Mouse (Mus musculus): ENCODE measurements around the gene Olfr700. TPM values are rescaled to one million over a fixed set of nuclear protein-coding genes. Genes with fewer than 3 reads are reported as not detected.
"Not testable (repeated sequence)": the region's sequence is repeated elsewhere in the genome, so short reads cannot be mapped to it uniquely, and the experiment has no call there.

Olfr700 gene
- total and polyA plus RNA-seq, 2 experiments from 2014 or later: not detected

- DNase-seq (ENCODE audit: low spot score) (no peak), ATAC-seq (no peak)
- H3K9me3 ChIP-seq (ENCODE audit: low read length): no peaks in the 10 kb centered on the region
- H3K27me3 ChIP-seq (ENCODE audit: insufficient read depth, low read length): no peaks in the 10 kb centered on the region
- H3K9ac ChIP-seq (replicated peaks; ENCODE audit: low read length): no peak overlapping the region
- H3K27ac ChIP-seq: no peak overlapping the region
- H3K4me3 ChIP-seq (ENCODE audit: low read length): no peak overlapping the region
- H3K4me1 ChIP-seq (ENCODE audit: insufficient read depth, low read length): no peaks in the 10 kb centered on the region
- no peaks in the 10 kb centered on the region for H3K36me3 ChIP-seq (ENCODE audit: insufficient read depth, low read length)
- H3K4me2 ChIP-seq (ENCODE audit: low read depth, low read length): no peak overlapping the region
- TF ChIP-seq CTCF (IDR thresholded peaks at IDR 0.05; ENCODE audit: low read depth): no peak
Observed at GRCm38 (mm10) chr7:106788330-106788729, 20.3 kb downstream of the Olfr700 start.

DNA sequence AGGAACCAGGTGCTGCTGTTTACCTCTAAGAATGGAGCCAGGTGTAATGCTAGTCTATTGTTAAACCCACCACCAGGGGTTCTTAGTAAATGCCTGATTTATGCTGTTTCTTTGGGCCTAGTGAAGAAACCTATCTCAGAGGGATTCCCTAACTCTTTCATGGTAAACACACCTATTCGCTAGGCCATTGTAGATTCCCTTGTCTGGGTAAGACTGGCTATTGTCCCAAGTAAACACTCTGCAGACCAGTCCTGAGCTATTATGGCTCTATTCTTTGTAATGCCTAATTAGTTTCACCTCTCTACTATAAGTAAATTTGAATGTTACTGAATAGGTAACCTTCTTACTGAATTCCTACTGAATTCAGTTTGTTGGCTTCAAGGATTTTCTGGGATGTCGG, 47.6 kb downstream of the Olfr700 start:
- not testable (repeated sequence) for ATAC-seq; H3K4me2 ChIP-seq (ENCODE audit: low read depth, low read length); H3K36me3 ChIP-seq (ENCODE audit: insufficient read depth, low read length); H3K27me3 ChIP-seq (ENCODE audit: insufficient read depth, low read length); H3K9ac ChIP-seq (replicated peaks; ENCODE audit: low read length); H3K4me1 ChIP-seq (ENCODE audit: insufficient read depth, low read length); H3K4me3 ChIP-seq (ENCODE audit: low read length); H3K27ac ChIP-seq; H3K9me3 ChIP-seq (ENCODE audit: low read length); DNase-seq (ENCODE audit: low spot score)
- 93% methylated on average over 2 of the region's 2 CpGs for WGBS

GRCm38 (mm10) chr7:106758800-106759199, 49.8 kb downstream of the Olfr700 start:
- Histone ChIP-seq H3K9me3 (ENCODE audit: low read length) (0 out of 2 replicates have a peak, but pooled peaks cover 2% of the 10 kb centered on the region), H3K27me3 (ENCODE audit: insufficient read depth, low read length) (no peaks in the 10 kb centered on the region), H3K4me1 (ENCODE audit: insufficient read depth, low read length) (no peaks in the 10 kb centered on the region), H3K27ac (no peak overlapping the region), H3K4me3 (ENCODE audit: low read length) (no peak overlapping the region), H3K9ac (replicated peaks; ENCODE audit: low read length) (no peak overlapping the region), H3K4me2 (ENCODE audit: low read depth, low read length) (no peak overlapping the region), H3K36me3 (ENCODE audit: insufficient read depth, low read length) (no peaks in the 10 kb centered on the region)
- ATAC-seq (no peak), DNase-seq (ENCODE audit: low spot score) (no peak)
- 87% methylated on average over 2 of the region's 2 CpGs for WGBS
- TF ChIP-seq CTCF (IDR thresholded peaks at IDR 0.05; ENCODE audit: low read depth): no peak

Other genes with a start within 250 kb of the Olfr700 start
- 0.26 TPM in 1 of 2 replicates, not detected in the other for gene Olfr693, start 128.2 kb downstream of the Olfr700 start, total RNA-seq (2014; rRNA removed)
- not detected in 2 replicates for gene Olfr693, start 128.2 kb downstream of the Olfr700 start, polyA plus RNA-seq (2015; fragmentation: Nextera tagmentation; extraction: Ambion mirVana)
- gene Olfr694, start 117.0 kb downstream of the Olfr700 start, total RNA-seq (2014; rRNA removed): not detected in 2 replicates
- not detected in 2 replicates for gene Olfr694, start 117.0 kb downstream of the Olfr700 start, polyA plus RNA-seq (2015; fragmentation: Nextera tagmentation; extraction: Ambion mirVana)
- not detected in 2 replicates for gene Olfr695, start 92.4 kb downstream of the Olfr700 start, total RNA-seq (2014; rRNA removed)
- not detected in 2 replicates for gene Olfr695, start 92.4 kb downstream of the Olfr700 start, polyA plus RNA-seq (2015; fragmentation: Nextera tagmentation; extraction: Ambion mirVana)
- not detected in 2 replicates for gene Olfr697, start 66.4 kb downstream of the Olfr700 start, total RNA-seq (2014; rRNA removed)
- not detected in 2 replicates for gene Olfr697, start 66.4 kb downstream of the Olfr700 start, polyA plus RNA-seq (2015; fragmentation: Nextera tagmentation; extraction: Ambion mirVana)
- not detected in 2 replicates for gene Olfr698, start 53.4 kb downstream of the Olfr700 start, total RNA-seq (2014; rRNA removed)
- not detected in 2 replicates for gene Olfr698, start 53.4 kb downstream of the Olfr700 start, polyA plus RNA-seq (2015; fragmentation: Nextera tagmentation; extraction: Ambion mirVana)
- not detected in 2 replicates for gene Olfr699, start 15.6 kb downstream of the Olfr700 start, total RNA-seq (2014; rRNA removed)
- not detected in 2 replicates for gene Olfr699, start 15.6 kb downstream of the Olfr700 start, polyA plus RNA-seq (2015; fragmentation: Nextera tagmentation; extraction: Ambion mirVana)
- not detected in 2 replicates for gene Olfr701, start 5.3 kb upstream of the Olfr700 start, total RNA-seq (2014; rRNA removed)
- not detected in 2 replicates for gene Olfr701, start 5.3 kb upstream of the Olfr700 start, polyA plus RNA-seq (2015; fragmentation: Nextera tagmentation; extraction: Ambion mirVana)
- not detected in 2 replicates for gene Olfr702, start 25.1 kb upstream of the Olfr700 start, total RNA-seq (2014; rRNA removed)
- gene Olfr702, start 25.1 kb upstream of the Olfr700 start, polyA plus RNA-seq (2015; fragmentation: Nextera tagmentation; extraction: Ambion mirVana): not detected in 2 replicates
- gene Olfr703, start 34.5 kb upstream of the Olfr700 start, total RNA-seq (2014; rRNA removed): not detected in 2 replicates
- not detected in 2 replicates for gene Olfr703, start 34.5 kb upstream of the Olfr700 start, polyA plus RNA-seq (2015; fragmentation: Nextera tagmentation; extraction: Ambion mirVana)
- not detected in 2 replicates for gene Olfr704, start 54.4 kb upstream of the Olfr700 start, total RNA-seq (2014; rRNA removed)
- not detected in 2 replicates for gene Olfr704, start 54.4 kb upstream of the Olfr700 start, polyA plus RNA-seq (2015; fragmentation: Nextera tagmentation; extraction: Ambion mirVana)
- not detected in 2 replicates for gene Olfr705, start 68.1 kb upstream of the Olfr700 start, total RNA-seq (2014; rRNA removed)
- not detected in 2 replicates for gene Olfr705, start 68.1 kb upstream of the Olfr700 start, polyA plus RNA-seq (2015; fragmentation: Nextera tagmentation; extraction: Ambion mirVana)
- not detected in 2 replicates for gene Olfr706, start 79.3 kb upstream of the Olfr700 start, total RNA-seq (2014; rRNA removed)
- gene Olfr706, start 79.3 kb upstream of the Olfr700 start, polyA plus RNA-seq (2015; fragmentation: Nextera tagmentation; extraction: Ambion mirVana): not detected in 2 replicates
- gene Olfr707, start 92.4 kb upstream of the Olfr700 start, total RNA-seq (2014; rRNA removed): not detected in 2 replicates
- gene Olfr707, start 92.4 kb upstream of the Olfr700 start, polyA plus RNA-seq (2015; fragmentation: Nextera tagmentation; extraction: Ambion mirVana): not detected in 2 replicates
- gene Olfr1532-ps1, start 99.2 kb upstream of the Olfr700 start, total RNA-seq (2014; rRNA removed): not detected in 2 replicates
- gene Olfr1532-ps1, start 99.2 kb upstream of the Olfr700 start, polyA plus RNA-seq (2015; fragmentation: Nextera tagmentation; extraction: Ambion mirVana): not detected in 2 replicates
- gene Olfr709-ps1, start 123.4 kb upstream of the Olfr700 start, total RNA-seq (2014; rRNA removed): not detected in 2 replicates
- not detected in 2 replicates for gene Olfr709-ps1, start 123.4 kb upstream of the Olfr700 start, polyA plus RNA-seq (2015; fragmentation: Nextera tagmentation; extraction: Ambion mirVana)
- gene Olfr710, start 139.5 kb upstream of the Olfr700 start, total RNA-seq (2014; rRNA removed): not detected in 2 replicates
- gene Olfr710, start 139.5 kb upstream of the Olfr700 start, polyA plus RNA-seq (2015; fragmentation: Nextera tagmentation; extraction: Ambion mirVana): not detected in 2 replicates
- gene Olfr6, start 155.1 kb upstream of the Olfr700 start, total RNA-seq (2014; rRNA removed): not detected in 2 replicates
- not detected in 2 replicates for gene Olfr6, start 155.1 kb upstream of the Olfr700 start, polyA plus RNA-seq (2015; fragmentation: Nextera tagmentation; extraction: Ambion mirVana)
- gene Olfr711, start 166.6 kb upstream of the Olfr700 start, total RNA-seq (2014; rRNA removed): not detected in 2 replicates
- not detected in 2 replicates for gene Olfr711, start 166.6 kb upstream of the Olfr700 start, polyA plus RNA-seq (2015; fragmentation: Nextera tagmentation; extraction: Ambion mirVana)
- not detected in 2 replicates for gene Olfr2, start 197.2 kb upstream of the Olfr700 start, total RNA-seq (2014; rRNA removed)
- gene Olfr2, start 197.2 kb upstream of the Olfr700 start, polyA plus RNA-seq (2015; fragmentation: Nextera tagmentation; extraction: Ambion mirVana): not detected in 2 replicates
- gene Olfr713, start 222.3 kb upstream of the Olfr700 start, total RNA-seq (2014; rRNA removed): not detected in 2 replicates
- not detected in 2 replicates for gene Olfr713, start 222.3 kb upstream of the Olfr700 start, polyA plus RNA-seq (2015; fragmentation: Nextera tagmentation; extraction: Ambion mirVana)